Mouse (Mus musculus) bone marrow macrophage, adult 2 months (primary cell): ENCODE data around the gene Slc13a1.

Source experiments
- CTCF ChIP-seq: IDR thresholded peaks from 2 replicates; pipeline ENCODE4 v1.5.1; 2012; ENCODE audit warnings: low read depth, mild to moderate bottlenecking, low read length, moderate library complexity
- POLR2A ChIP-seq: IDR thresholded peaks from 2 replicates; pipeline ENCODE4 v1.6.1; 2012; ENCODE audit warnings: mild to moderate bottlenecking, low read depth, low read length, borderline replicate concordance

GRCm38 (mm10) chr6:24132951-24133350, 34.9 kb downstream of the Slc13a1 start:
- no peak for TF ChIP-seq CTCF
- no peak for TF ChIP-seq POLR2A
